Mouse (Mus musculus) granulocyte monocyte progenitor cell, adult 5-6 weeks (primary cell): ENCODE measurements around the gene Pef1. TPM values are rescaled to one million over a fixed set of nuclear protein-coding genes. Genes with fewer than 3 reads are reported as not detected.

Source experiments
- ATAC-seq: replicated peaks from 2 replicates; pipeline ENCODE4 v1.8.0; 2016; ENCODE audit warnings: mild to moderate bottlenecking, moderate TSS enrichment, inconsistent platforms; ENCODE audit not compliant: poor library complexity, severe bottlenecking
- total RNA-seq, 2 experiments: library from RNA; stranded (forward) in 1 of 2; stranded (reverse) in 1 of 2; fragments of 200-712, 200-1000 nt in 1 of 2; fragments of >200 nt in 1 of 2; fragmentation: Nextera tagmentation in 1 of 2; gene quantifications; 2 replicates each; pipeline ENCODE4 v1.2.3; 2014 to 2017

Gene Pef1
- total RNA-seq, 2 experiments from 2014 or later: 10.4 to 60.5 TPM

- no peak for ATAC-seq
Observed at GRCm38 (mm10) chr4:130130641-130131350, 28.4 kb downstream of the Pef1 start.

DNA sequence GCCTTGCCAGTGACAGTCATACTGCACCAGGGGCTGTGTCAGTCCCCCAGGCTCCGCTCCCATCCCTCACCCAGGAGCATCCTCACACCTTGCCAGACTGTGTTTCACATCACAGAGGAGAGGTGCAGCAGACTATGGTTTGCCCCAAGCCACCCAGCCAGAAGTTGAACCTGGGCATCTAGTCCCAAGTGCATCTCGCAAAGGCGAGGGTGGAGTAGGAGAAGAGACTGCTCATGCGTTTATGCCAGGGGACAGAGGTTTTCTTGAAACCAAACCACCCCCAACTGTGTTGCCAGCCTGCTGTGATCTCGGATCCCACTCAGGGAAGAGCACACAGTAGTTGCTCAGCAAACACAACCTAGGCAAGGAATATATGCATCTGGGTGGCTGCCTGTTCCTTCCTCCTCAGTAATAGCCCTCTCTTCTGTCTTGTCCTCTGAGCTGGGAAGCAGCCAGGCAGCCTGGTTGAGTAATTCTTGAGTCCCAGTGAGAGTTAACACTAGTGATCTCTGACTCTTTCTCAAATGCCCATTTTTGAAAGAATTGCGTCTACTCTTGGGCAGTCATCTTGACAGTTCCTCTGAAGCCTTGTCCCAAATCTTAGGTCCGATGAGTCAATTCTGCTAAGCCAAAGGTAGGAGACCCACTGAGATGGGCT lies 29.2 kb downstream of the Pef1 start:
- no peak for ATAC-seq

GRCm38 (mm10) chr4:130133399-130133798 lies 31.0 kb downstream of the Pef1 start:
- ATAC-seq: no peak

GRCm38 (mm10) chr4:130138441-130139213 lies 36.3 kb downstream of the Pef1 start:
- ATAC-seq: peak; percentile 79

DNA sequence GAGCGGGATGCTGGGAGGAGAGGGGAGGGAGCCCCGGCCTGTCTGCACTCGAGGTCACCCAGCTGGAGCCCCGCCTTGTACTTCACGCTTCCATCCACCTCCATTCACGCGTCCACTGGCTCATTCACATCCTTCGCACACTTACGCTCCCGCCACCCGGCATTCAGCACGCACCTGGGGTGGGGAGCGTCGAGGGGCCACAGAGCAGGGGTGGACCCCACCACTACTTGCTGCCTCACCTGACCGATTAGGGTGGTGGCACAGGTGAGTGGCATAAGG lies 36.8 kb downstream of the Pef1 start, which contains the start of gene Hcrtr1:
Hcrtr1 (minus strand) TSS at position 146 of the 279 bp plus-strand sequence.
- ATAC-seq: no peak

DNA sequence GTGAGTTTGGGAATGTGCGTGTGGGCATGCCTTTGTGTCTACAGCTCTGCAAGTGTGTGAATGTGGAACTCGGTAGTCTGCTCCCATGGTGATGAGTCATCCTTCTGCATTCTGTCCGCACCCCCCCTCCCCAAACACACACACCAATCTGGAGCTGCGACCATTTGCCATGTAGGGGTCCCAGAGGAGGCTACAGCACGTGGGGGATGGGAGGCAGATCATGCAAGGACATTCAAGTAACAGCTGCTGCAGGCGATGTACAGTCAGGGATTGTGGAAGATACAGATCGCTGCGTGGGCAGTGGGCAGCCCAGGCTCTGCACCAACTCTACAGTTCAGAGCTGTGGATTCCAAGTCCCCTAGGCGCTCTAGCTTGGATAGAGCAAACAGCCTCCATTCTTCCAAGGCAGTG lies 38.6 kb downstream of the Pef1 start:
- ATAC-seq: no peak

- ATAC-seq: no peak
Observed at GRCm38 (mm10) chr4:130141786-130142185, 39.4 kb downstream of the Pef1 start.

- peak; percentile 97 for ATAC-seq
Observed at GRCm38 (mm10) chr4:130148405-130148804, 46.0 kb downstream of the Pef1 start.

GRCm38 (mm10) chr4:130154250-130154649 lies 51.9 kb downstream of the Pef1 start:
- ATAC-seq: no peak

- peak; percentile 63 for ATAC-seq
Observed at GRCm38 (mm10) chr4:130156812-130157371, 54.5 kb downstream of the Pef1 start.

GRCm38 (mm10) chr4:130161349-130161748 lies 59.0 kb downstream of the Pef1 start:
- no peak for ATAC-seq

- peak; percentile 5; the same call in 1 of the 2 replicates for ATAC-seq
Observed at GRCm38 (mm10) chr4:130163391-130163861, 61.1 kb downstream of the Pef1 start.

DNA sequence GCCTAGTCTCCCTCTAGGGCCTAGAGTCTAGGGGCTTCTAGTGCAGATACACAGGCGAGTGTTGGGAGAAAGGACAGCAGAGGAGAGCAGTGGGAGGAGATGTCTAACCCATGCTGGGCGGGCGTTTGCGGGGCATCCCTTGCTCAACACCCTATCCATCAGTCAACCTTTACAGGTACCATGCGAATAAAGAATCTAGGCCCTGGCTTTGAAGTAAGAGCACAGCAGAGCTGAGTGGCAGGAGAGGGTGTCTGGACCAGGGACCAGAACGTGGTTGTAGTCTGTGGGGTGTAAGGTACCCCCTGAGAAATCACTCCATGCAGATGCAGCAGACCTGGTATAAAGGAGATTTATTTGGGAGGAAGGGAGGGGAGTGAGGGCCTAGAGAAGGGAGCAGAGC lies 61.8 kb downstream of the Pef1 start:
- ATAC-seq: no peak

- ATAC-seq: no peak
Observed at GRCm38 (mm10) chr4:130166061-130166460, 63.7 kb downstream of the Pef1 start.

- ATAC-seq: no peak
Observed at GRCm38 (mm10) chr4:130166592-130166991, 64.2 kb downstream of the Pef1 start.

DNA sequence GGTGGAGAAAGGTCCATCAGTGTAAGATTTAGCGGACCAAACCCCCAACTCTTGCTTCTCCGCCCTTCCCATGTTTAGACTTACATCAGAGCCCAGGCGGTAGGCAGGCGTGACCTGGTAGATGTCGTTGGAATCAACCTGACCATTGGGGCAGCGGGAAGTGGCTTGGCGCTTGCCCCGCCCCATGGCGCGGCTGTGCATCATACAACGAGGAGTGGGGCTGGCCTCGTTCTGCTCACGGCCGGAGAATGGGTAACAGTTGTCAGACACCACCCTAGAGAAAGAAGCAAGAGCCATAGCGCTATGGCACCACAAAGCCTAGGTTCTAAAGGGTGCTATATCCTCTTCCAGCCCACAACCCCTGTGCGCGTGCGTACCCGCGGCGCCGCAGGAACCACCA lies 65.0 kb downstream of the Pef1 start:
- peak; percentile 31 for ATAC-seq

GRCm38 (mm10) chr4:130167814-130168213 lies 65.5 kb downstream of the Pef1 start:
- ATAC-seq: peak; percentile 49

GRCm38 (mm10) chr4:130168280-130169183 lies 66.2 kb downstream of the Pef1 start:
- ATAC-seq: peak; percentile 28

DNA sequence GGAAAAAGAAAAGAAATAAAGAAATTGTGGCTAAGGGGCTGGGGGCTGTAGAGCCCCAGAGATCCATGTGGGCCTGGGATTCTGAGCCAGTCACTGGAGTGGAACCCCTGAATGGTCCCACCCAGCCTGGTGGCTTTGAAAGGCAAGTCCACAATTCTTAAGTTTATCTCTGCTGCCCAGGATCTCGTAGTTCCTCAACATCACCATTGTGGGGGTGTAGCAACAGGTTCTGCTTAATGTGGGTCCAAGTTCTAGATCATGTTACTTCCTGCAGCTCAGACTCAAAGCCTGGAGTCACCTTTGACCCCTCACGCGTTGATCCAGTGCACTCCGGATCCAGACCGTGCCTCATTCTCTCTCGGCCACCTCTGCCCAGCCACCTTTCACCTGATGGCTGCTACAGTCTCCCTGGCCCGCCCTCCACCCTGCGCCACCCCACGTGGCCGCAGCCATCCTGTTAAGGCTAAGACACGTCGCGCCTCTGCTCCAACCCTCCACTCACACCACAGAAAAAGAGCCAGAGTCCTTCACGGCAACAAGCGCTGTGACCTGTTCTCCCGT lies 67.1 kb downstream of the Pef1 start:
- no peak for ATAC-seq
